Comparison of ENCODE assay signal across 8 mouse cellular contexts in the genomic region with DNA sequence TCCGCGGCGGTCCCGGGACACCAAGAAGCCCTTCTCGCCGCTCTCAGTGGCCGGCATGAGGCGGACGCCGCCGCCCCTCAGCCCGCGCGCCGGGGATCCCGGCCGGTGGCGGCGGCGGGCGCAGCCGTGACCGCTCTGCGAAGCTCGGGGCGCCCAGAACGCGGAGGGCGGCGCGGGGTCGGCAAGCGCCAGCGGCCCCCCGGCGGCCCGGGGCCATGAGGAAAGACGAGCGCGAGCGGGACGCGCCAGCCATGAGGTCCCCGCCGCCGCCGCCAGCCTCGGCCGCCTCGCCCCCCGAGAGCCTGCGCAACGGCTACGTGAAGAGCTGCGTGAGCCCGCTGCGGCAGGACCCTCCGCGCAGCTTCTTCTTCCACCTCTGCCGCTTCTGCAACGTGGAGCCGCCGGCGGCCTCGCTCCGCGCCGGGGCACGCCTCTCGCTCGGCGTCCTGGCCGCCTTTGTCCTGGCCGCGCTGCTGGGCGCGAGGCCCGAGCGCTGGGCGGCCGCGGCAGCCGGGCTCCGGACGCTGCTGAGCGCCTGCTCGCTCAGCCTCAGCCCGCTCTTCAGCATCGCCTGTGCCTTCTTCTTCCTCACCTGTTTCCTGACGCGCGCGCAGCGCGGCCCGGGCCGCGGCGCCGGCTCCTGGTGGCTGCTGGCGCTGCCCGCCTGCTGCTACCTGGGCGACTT. TPM values are rescaled to one million over a fixed set of nuclear protein-coding genes. Genes with fewer than 3 reads are reported as not detected.
DNase-seq lines count a peak whose midpoint lies in the region; ATAC-seq and TF ChIP-seq lines count a peak whose summit lies in the region.

No protein-coding gene starts in this region.

- no peaks in the 10 kb centered on the region for H3K27me3 ChIP-seq in kidney, adult 2 months (replicated peaks; ENCODE audit: control insufficient read depth, insufficient read depth, low read length)
- no peaks in the 10 kb centered on the region for H3K27me3 ChIP-seq in myocyte (ENCODE audit: control insufficient read depth, insufficient read depth, insufficient read length)
- no peaks in the 10 kb centered on the region for H3K27me3 ChIP-seq in stomach, embryonic 16.5 days (ENCODE audit: control insufficient read depth, insufficient read depth, low read length)

- peak overlapping the region; percentile 98 for H3ac ChIP-seq in myocyte (ENCODE audit: control insufficient read depth, insufficient read length)

- no peaks in the 10 kb centered on the region for H3K9me3 ChIP-seq in stomach, embryonic 16.5 days (replicated peaks; ENCODE audit: control insufficient read depth, low read length)

- H3K79me2 ChIP-seq in myocyte (ENCODE audit: control insufficient read depth, insufficient read depth): peaks cover 21% of the 10 kb centered on the region

- H3K27ac ChIP-seq in kidney, adult 2 months (ENCODE audit: insufficient read depth, low read depth, low read length): no peak overlapping the region; the same call in 1 of the 2 replicates
- peak overlapping the region; percentile 80 for H3K27ac ChIP-seq in stomach, embryonic 16.5 days (ENCODE audit: low read length)

- H3K4me1 ChIP-seq in kidney, adult 2 months (ENCODE audit: control insufficient read depth, insufficient read depth, low read length): no peaks in the 10 kb centered on the region
- H3K4me1 ChIP-seq in stomach, embryonic 16.5 days (ENCODE audit: control insufficient read depth, insufficient read depth, low read length): no peaks in the 10 kb centered on the region; the same call in 1 of the 2 replicates

- DNase-seq in adrenal gland, adult 18-20 months (ENCODE audit: low spot score in 2 of 2): peak; percentile 35 to 47
- no peak for DNase-seq in adrenal gland, adult 8-10 months
- peak; percentile 30 to 59 for DNase-seq in cerebellum, postnatal 4 days (ENCODE audit: low spot score in 2 of 2)
- peak; percentile 4 to 29 for DNase-seq in gastrocnemius, postnatal 36 days
- peak; percentile 42 for DNase-seq in kidney, adult 2 months
- DNase-seq in liver: peak; percentile 37

- H3K4me2 ChIP-seq in myocyte (ENCODE audit: low read depth): peak overlapping the region; percentile 75
- H3K4me2 ChIP-seq in stomach, embryonic 16.5 days (ENCODE audit: low read depth, low read length): peak overlapping the region; percentile 91

- ATAC-seq in stomach, embryonic 16.5 days (ENCODE audit: insufficient read depth, low FRiP score): peak; percentile 79

- no peaks in the 10 kb centered on the region for H3K36me3 ChIP-seq in kidney, adult 2 months (ENCODE audit: control insufficient read depth, insufficient read depth, low read length)
- no peaks in the 10 kb centered on the region for H3K36me3 ChIP-seq in myocyte (ENCODE audit: control insufficient read depth, insufficient read depth)
- H3K36me3 ChIP-seq in stomach, embryonic 16.5 days (ENCODE audit: control insufficient read depth, insufficient read depth, low read length): no peaks in the 10 kb centered on the region

- peak overlapping the region; percentile 87 for H3K9ac ChIP-seq in stomach, embryonic 16.5 days (ENCODE audit: low read length)

- no peak for TF ChIP-seq POLR2A in kidney, adult 2 months (IDR thresholded peaks at IDR 0.05; ENCODE audit: low read depth, low read length)
- no peak for TF ChIP-seq POLR2A in myocyte (IDR thresholded peaks at IDR 0.05; ENCODE audit: insufficient read length, low read depth)

- H3K4me3 ChIP-seq in kidney, adult 2 months (ENCODE audit: insufficient read depth, low read depth, low read length): peak overlapping the region; percentile 78
- peak overlapping the region; percentile 49 for H3K4me3 ChIP-seq in myocyte
- peak overlapping the region; percentile 84 for H3K4me3 ChIP-seq in stomach, embryonic 16.5 days (replicated peaks; ENCODE audit: low read length)

- intact Hi-C loops in gastrocnemius, postnatal 36 days (cut with DNase I): no loop called here

- TF ChIP-seq CTCF in kidney, adult 2 months (conservative IDR thresholded peaks at IDR 0.05; ENCODE audit: insufficient read depth, insufficient read length, low read depth, low read length): no peak

- WGBS in kidney, adult 2 months: under 1% methylated on average over 101 of the region's 103 CpGs
- under 1% methylated on average over 99 of the region's 103 CpGs for WGBS in stomach, embryonic 16.5 days

TF ChIP-seq in myocyte, 11 proteins besides CTCF, POLR2A, EP300 and RAD21:
- TF ChIP-seq MYOG (IDR thresholded peaks at IDR 0.05; ENCODE audit: control insufficient read depth in 1 of 3, insufficient read depth in 1 of 3, insufficient read length in 2 of 3, low read depth in 2 of 3) (peak in 2 of 3 experiments; percentile 1 to 4), MAX (IDR thresholded peaks at IDR 0.05; ENCODE audit: low read depth) (no peak), REST (IDR thresholded peaks at IDR 0.05; ENCODE audit: insufficient read depth, insufficient read length) (no peak), MYOD1 (IDR thresholded peaks at IDR 0.05; ENCODE audit: control insufficient read depth in 1 of 3, insufficient read length in 2 of 3, low read depth in 2 of 3) (peak in 1 of 3 experiments; percentile 18), E2F4 (IDR thresholded peaks at IDR 0.05; ENCODE audit: insufficient read depth) (no peak), USF1 (IDR thresholded peaks at IDR 0.05; ENCODE audit: low read depth) (no peak), TCF12 (IDR thresholded peaks at IDR 0.05; ENCODE audit: insufficient read depth, poor library complexity, severe bottlenecking) (no peak)

RNA-seq across cellular contexts. Expression of a gene that starts 0.4 kb away (rescaled TPM):
- 10 to 100 TPM; 40.1 to 77.0 TPM for total RNA-seq in adrenal gland, adult 18-20 months (2021)
- 10 to 100 TPM; 12.1 to 34.9 (median 22.5) TPM for total RNA-seq in adrenal gland, adult 8-10 months (2022)
- 1 to 10 TPM; 3.3 to 5.0 TPM for total RNA-seq in gastrocnemius, postnatal 36 days (2021)
- 5.6 and 8.9 TPM in 2 replicates for polyA plus RNA-seq in kidney, adult 2 months (2012; rRNA removed)
- polyA plus RNA-seq in myocyte (2012; fragmentation: generic; extraction: Trizol): 3.3 TPM
- polyA plus RNA-seq in stomach, embryonic 16.5 days (2015; fragmentation: Nextera tagmentation; extraction: Ambion mirVana): 2.6 and 3.5 TPM in 2 replicates
